8 mouse cellular contexts compared by ENCODE assay signal in the genomic region with DNA sequence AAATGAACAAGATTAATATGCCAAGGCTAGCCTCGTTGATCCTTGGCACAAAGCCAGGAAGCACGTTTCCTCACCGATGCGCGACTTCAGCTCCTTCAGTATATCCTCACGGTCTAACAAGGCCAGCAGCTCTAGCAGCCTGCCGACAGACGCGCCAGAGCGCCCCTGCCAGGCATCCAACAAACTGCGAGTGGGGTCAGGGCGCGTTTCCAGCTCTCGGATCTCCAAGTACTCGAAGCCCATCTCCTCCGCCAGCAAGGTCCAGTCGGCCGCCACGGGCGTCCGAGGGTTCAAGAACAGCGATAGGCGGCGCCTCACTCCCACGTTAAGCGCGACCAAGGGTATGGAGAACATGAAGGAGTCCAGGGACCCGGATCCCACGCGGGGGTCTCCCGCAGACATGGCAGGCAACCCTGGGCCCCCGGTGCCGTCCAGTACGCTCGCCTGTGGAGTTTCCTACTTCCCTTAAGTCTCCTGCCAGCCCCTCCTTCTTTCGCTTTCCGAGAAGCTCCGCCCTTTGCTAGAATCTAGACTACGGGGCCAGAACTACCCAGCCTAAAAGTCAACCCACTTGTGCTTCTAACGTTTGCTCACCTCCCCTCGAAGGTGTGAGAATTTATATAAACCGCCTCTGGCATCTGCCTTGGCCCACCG. TPM values are rescaled to one million over a fixed set of nuclear protein-coding genes. Genes with fewer than 3 reads are reported as not detected.
A peak's percentile ranks its signal among the peaks of the same experiment; 100 is the strongest.
DNase-seq lines count a peak whose midpoint lies in the region; ATAC-seq and TF ChIP-seq lines count a peak whose summit lies in the region.

A gene (plus strand): TSS at position 119 of the 654 bp plus-strand sequence.

- WGBS in embryonic facial prominence, embryonic 11.5 days: 2% methylated on average over 43 of the region's 43 CpGs
- under 1% methylated on average over 37 of the region's 43 CpGs for WGBS in limb, embryonic 14.5 days
- under 1% methylated on average over 43 of the region's 43 CpGs for WGBS in midbrain, embryonic 15.5 days

- no peak for ATAC-seq in embryonic facial prominence, embryonic 11.5 days (replicated peaks; ENCODE audit: insufficient number of reproducible peaks, low FRiP score, low TSS enrichment, low read depth)
- ATAC-seq in limb, embryonic 14.5 days (ENCODE audit: low FRiP score, low read depth): no peak
- no peak for ATAC-seq in midbrain, embryonic 15.5 days (replicated peaks)

- H3K9me3 ChIP-seq in embryonic facial prominence, embryonic 11.5 days (replicated peaks; ENCODE audit: control insufficient read depth, low read length): no peaks in the 10 kb centered on the region
- H3K9me3 ChIP-seq in limb, embryonic 14.5 days (ENCODE audit: control insufficient read depth, low read length): no peaks in the 10 kb centered on the region
- no peaks in the 10 kb centered on the region for H3K9me3 ChIP-seq in midbrain, embryonic 15.5 days

- H3K4me2 ChIP-seq in embryonic facial prominence, embryonic 11.5 days (ENCODE audit: low read depth, low read length): peak within 1 kb of the TSS; percentile 83
- H3K4me2 ChIP-seq in limb, embryonic 14.5 days (replicated peaks; ENCODE audit: low read depth, low read length, severe bottlenecking): peak within 1 kb of the TSS; percentile 75
- peak within 1 kb of the TSS; percentile 86 for H3K4me2 ChIP-seq in midbrain, embryonic 15.5 days

- DNase-seq in 3T3-L1 (ENCODE audit: low read depth, low spot score): peak; percentile 87
- peak; percentile 90 for DNase-seq in adrenal gland, adult 2 months
- peak; percentile 57 for DNase-seq in embryonic facial prominence, embryonic 11.5 days (ENCODE audit: low spot score)
- peak; percentile 88 to 89 for DNase-seq in heart, adult 18-20 months
- peak; percentile 85 for DNase-seq in kidney, adult 18-20 months
- peak; percentile 52 for DNase-seq in limb, embryonic 14.5 days (ENCODE audit: low spot score)
- DNase-seq in spleen, postnatal 14 days (ENCODE audit: low spot score in 2 of 2): peak; percentile 44 to 55

- H3K27me3 ChIP-seq in embryonic facial prominence, embryonic 11.5 days (ENCODE audit: control insufficient read depth, insufficient read depth, low read length): peaks cover 2% of the 10 kb centered on the region; the same call in 1 of the 2 replicates
- H3K27me3 ChIP-seq in limb, embryonic 14.5 days (ENCODE audit: control insufficient read depth, insufficient read depth, low read length): no peaks in the 10 kb centered on the region
- H3K27me3 ChIP-seq in midbrain, embryonic 15.5 days (replicated peaks): peaks cover 9% of the 10 kb centered on the region

- peak within 1 kb of the TSS; percentile 60 for H3K9ac ChIP-seq in embryonic facial prominence, embryonic 11.5 days (replicated peaks; ENCODE audit: low read length)
- peak within 1 kb of the TSS; percentile 73 for H3K9ac ChIP-seq in limb, embryonic 14.5 days (ENCODE audit: low read depth, low read length, severe bottlenecking)
- peak within 1 kb of the TSS; percentile 92 for H3K9ac ChIP-seq in midbrain, embryonic 15.5 days

- no peaks in the 10 kb centered on the region for H3K36me3 ChIP-seq in embryonic facial prominence, embryonic 11.5 days (replicated peaks; ENCODE audit: control insufficient read depth, insufficient read depth, low read depth, low read length)
- H3K36me3 ChIP-seq in limb, embryonic 14.5 days (ENCODE audit: control insufficient read depth, insufficient read depth, low read length): peaks cover 24% of the 10 kb centered on the region
- peaks cover 13% of the 10 kb centered on the region; the same call in 1 of the 2 replicates for H3K36me3 ChIP-seq in midbrain, embryonic 15.5 days (replicated peaks)

- peak within 1 kb of the TSS; percentile 77 for H3K4me3 ChIP-seq in embryonic facial prominence, embryonic 11.5 days (ENCODE audit: low read depth, low read length)
- peak within 1 kb of the TSS; percentile 68 for H3K4me3 ChIP-seq in limb, embryonic 14.5 days (replicated peaks; ENCODE audit: low read length)
- peak within 1 kb of the TSS; percentile 94 for H3K4me3 ChIP-seq in midbrain, embryonic 15.5 days

- no peak for TF ChIP-seq POLR2A in limb, embryonic 14.5 days (IDR thresholded peaks at IDR 0.05; ENCODE audit: borderline replicate concordance, extremely low read depth, insufficient read depth, insufficient read length)

- H3K4me1 ChIP-seq in embryonic facial prominence, embryonic 11.5 days (ENCODE audit: control insufficient read depth, insufficient read depth, low read length): peaks cover 4% of the 10 kb centered on the region
- peaks cover 20% of the 10 kb centered on the region for H3K4me1 ChIP-seq in limb, embryonic 14.5 days (ENCODE audit: control insufficient read depth, insufficient read depth, low read length)
- H3K4me1 ChIP-seq in midbrain, embryonic 15.5 days: peaks cover 32% of the 10 kb centered on the region

- H3K27ac ChIP-seq in embryonic facial prominence, embryonic 11.5 days (replicated peaks; ENCODE audit: low read depth, low read length): no peak within 1 kb of the TSS; the same call in 1 of the 2 replicates
- peak within 1 kb of the TSS; percentile 82 for H3K27ac ChIP-seq in limb, embryonic 14.5 days (replicated peaks; ENCODE audit: low read depth, low read length)
- peak within 1 kb of the TSS; percentile 89 for H3K27ac ChIP-seq in midbrain, embryonic 15.5 days

RNA-seq across cellular contexts. Expression of the gene that starts here (rescaled TPM):
- 100 to 1,000 TPM in 1 of 2 experiments, 10 to 100 TPM in 1; 79.6 to 121 TPM for total RNA-seq in adrenal gland, adult 2 months (2021)
- polyA plus RNA-seq in adrenal gland, adult 2 months (2012; rRNA removed): 607 and 681 TPM in 2 replicates
- 61.2 and 67.8 TPM in 2 replicates for polyA plus RNA-seq in embryonic facial prominence, embryonic 11.5 days (2014; fragmentation: Nextera tagmentation; extraction: Ambion mirVana)
- total RNA-seq in heart, adult 18-20 months (2021): 10 to 100 TPM; 77.1 to 85.3 TPM
- polyA plus RNA-seq in limb, embryonic 14.5 days (2012; rRNA removed): 120 and 140 TPM in 2 replicates
- 87.4 and 92.7 TPM in 2 replicates for polyA plus RNA-seq in limb, embryonic 14.5 days (2014; fragmentation: Nextera tagmentation; extraction: Ambion mirVana)
- polyA plus RNA-seq in midbrain, embryonic 15.5 days (2015; fragmentation: Nextera tagmentation; extraction: Ambion mirVana): 120 and 124 TPM in 2 replicates
